Mouse (Mus musculus) adipose tissue, adult 10 weeks (tissue): Measurements from ENCODE around the gene Igsf1. TPM values are rescaled to one million over a fixed set of nuclear protein-coding genes. Genes with fewer than 3 reads are reported as not detected.

Experiments used
- polyA plus RNA-seq: library from polyadenylated mRNA; stranded (reverse); fragments of 350-450 nt; fragmentation: Illumina TruSeq; extraction: RNeasy Lipid Tissue Mini Kit (QIAGEN cat#74804); gene quantifications from one replicate; pipeline ENCODE4 v1.2.3, GENCODE M21; 2014; ENCODE audit warnings: low read depth, low replicate concordance

Gene Igsf1
- polyA plus RNA-seq: 0.45 TPM

GRCm38 (mm10) chrX:49797213-49798019 lies at the start of gene Igsf1:
Gene Igsf1 (minus strand): TSS chrX:49797749.

GRCm38 (mm10) chrX:49734959-49735358 lies 62.6 kb downstream of the Igsf1 start, which contains the start of gene Olfr1321:
Gene Olfr1321 (minus strand): TSS chrX:49735059.

Other genes starting within 250 kb of the Igsf1 start
- gene Olfr1320, start 125.4 kb downstream of the Igsf1 start, polyA plus RNA-seq: not detected
- gene Olfr1321, start 62.7 kb downstream of the Igsf1 start, polyA plus RNA-seq: not detected
- gene Olfr1322, start 93.7 kb upstream of the Igsf1 start, polyA plus RNA-seq: not detected
- not detected for gene Olfr1323, start 221.6 kb upstream of the Igsf1 start, polyA plus RNA-seq